Mouse (Mus musculus) MEL (cell line): ENCODE measurements around the gene Serpind1. TPM values are rescaled to one million over a fixed set of nuclear protein-coding genes. Genes with fewer than 3 reads are reported as not detected.

Experiments
- DNase-seq: peaks from one replicate; pipeline ENCODE4 v3.0.0; 2011; ENCODE audit warnings: low read depth, low spot score
- H3K27ac ChIP-seq: 2 replicates; pipeline ENCODE4 v1.5.1; 2012; ENCODE audit warnings: low read depth, mild to moderate bottlenecking, control low read depth, low read length, moderate library complexity; ENCODE audit not compliant: control insufficient read depth
- H3K27me3 ChIP-seq, 2 experiments: fragments of 150-350 bp in 1 of 2; sonication (generic) in 1 of 2; 2 replicates each; pipeline ENCODE4 v1.6.1; 2012; ENCODE audit warnings: low read length in 2 of 2, mild to moderate bottlenecking in 2 of 2, improper control_type of control experiment in 1 of 2, moderate library complexity in 1 of 2; ENCODE audit not compliant: insufficient read depth in 2 of 2, control insufficient read depth in 1 of 2
- H3K36me3 ChIP-seq, 2 experiments: 2 replicates each; pipeline ENCODE4 v1.6.1; 2012 to 2014; ENCODE audit warnings: low read length in 2 of 2, improper control_type of control experiment in 1 of 2, inconsistent platforms in 1 of 2, mild to moderate bottlenecking in 1 of 2; ENCODE audit not compliant: insufficient read depth in 2 of 2, control insufficient read depth in 1 of 2
- H3K4me1 ChIP-seq, 2 experiments: fragments of 150-350 bp in 1 of 2; sonication (generic) in 1 of 2; 2 replicates each; pipeline ENCODE4 v1.6.1; 2012; ENCODE audit warnings: low read length in 2 of 2, improper control_type of control experiment in 1 of 2, mild to moderate bottlenecking in 1 of 2; ENCODE audit not compliant: insufficient read depth in 2 of 2, control insufficient read depth in 1 of 2
- H3K4me3 ChIP-seq, 2 experiments: fragments of 150-350 bp in 1 of 2; sonication (generic) in 1 of 2; 2 replicates each; pipeline ENCODE4 v1.5.1; 2012; ENCODE audit warnings: low read depth in 2 of 2, low read length in 2 of 2, mild to moderate bottlenecking in 2 of 2, moderate library complexity in 2 of 2, control low read depth in 1 of 2, improper control_type of control experiment in 1 of 2; ENCODE audit not compliant: control insufficient read depth in 1 of 2, insufficient read depth in 1 of 2
- H3K79me2 ChIP-seq: 2 replicates; pipeline ENCODE4 v1.6.1; 2012; ENCODE audit warnings: mild to moderate bottlenecking, low read length, moderate library complexity; ENCODE audit not compliant: control insufficient read depth, poor library complexity, insufficient read depth
- H3K9ac ChIP-seq: 2 replicates; pipeline ENCODE4 v1.6.1; 2012; ENCODE audit warnings: low read depth, mild to moderate bottlenecking, control low read depth, low read length, moderate library complexity; ENCODE audit not compliant: control insufficient read depth, poor library complexity, severe bottlenecking
- H3K9me3 ChIP-seq: fragments of 150-350 bp; sonication (generic); replicated peaks from 2 replicates; pipeline ENCODE4 v1.6.1; 2012; ENCODE audit warnings: mild to moderate bottlenecking, low read length, improper control_type of control experiment, moderate library complexity; ENCODE audit not compliant: insufficient read depth
- BHLHE40 ChIP-seq: IDR thresholded peaks from 2 replicates; pipeline ENCODE4 v1.6.1; 2012; ENCODE audit warnings: low read depth, mild to moderate bottlenecking, inconsistent platforms, low read length, improper control_type of control experiment, borderline replicate concordance
- CHD2 ChIP-seq: IDR thresholded peaks from 2 replicates; pipeline ENCODE4 v1.6.1; 2011; ENCODE audit warnings: low read length, improper control_type of control experiment
- ELF1 ChIP-seq: IDR thresholded peaks from 2 replicates; pipeline ENCODE4 v1.6.1; 2014; ENCODE audit warnings: low read depth, mild to moderate bottlenecking, inconsistent platforms, low read length, improper control_type of control experiment, moderate library complexity
- EP300 ChIP-seq, 2 experiments: IDR thresholded peaks; 2 replicates each; pipeline ENCODE4 v1.6.1; 2011; ENCODE audit warnings: improper control_type of control experiment in 2 of 2, low read length in 2 of 2, low read depth in 1 of 2, mild to moderate bottlenecking in 1 of 2
- JUND ChIP-seq: IDR thresholded peaks from 2 replicates; pipeline ENCODE4 v1.6.1; 2011; ENCODE audit warnings: low read depth, mild to moderate bottlenecking, improper control_type of control experiment, low read length
- KAT2A ChIP-seq: conservative IDR thresholded peaks from 2 replicates; pipeline ENCODE4 v1.6.1; 2012; ENCODE audit warnings: low read depth, low read length, improper control_type of control experiment, inconsistent platforms
- MAZ ChIP-seq: IDR thresholded peaks from 2 replicates; pipeline ENCODE4 v1.6.1; 2012; ENCODE audit warnings: low read depth, mild to moderate bottlenecking, inconsistent platforms, low read length, improper control_type of control experiment
- MXI1 ChIP-seq: IDR thresholded peaks from 2 replicates; pipeline ENCODE4 v1.6.1; 2011; ENCODE audit warnings: mild to moderate bottlenecking, low read depth, low read length, improper control_type of control experiment
- MYC ChIP-seq: IDR thresholded peaks from 2 replicates; pipeline ENCODE4 v1.6.1; 2011; ENCODE audit warnings: low read depth, mild to moderate bottlenecking, low read length, improper control_type of control experiment, moderate library complexity
- NELFE ChIP-seq: IDR thresholded peaks from 2 replicates; pipeline ENCODE4 v1.6.1; 2011; ENCODE audit warnings: low read depth, low read length, improper control_type of control experiment
- NRF1 ChIP-seq: IDR thresholded peaks from 2 replicates; pipeline ENCODE4 v1.6.1; 2014; ENCODE audit warnings: low read depth, mild to moderate bottlenecking, inconsistent platforms, low read length, improper control_type of control experiment, moderate library complexity; ENCODE audit not compliant: poor library complexity, insufficient read depth, severe bottlenecking
- POLR2A ChIP-seq, 2 experiments: IDR thresholded peaks; 2 replicates each; pipeline ENCODE4 v1.6.1; 2011 to 2012; ENCODE audit warnings: low read length in 2 of 2, mild to moderate bottlenecking in 2 of 2, control low read depth in 1 of 2, improper control_type of control experiment in 1 of 2, low read depth in 1 of 2, moderate library complexity in 1 of 2; ENCODE audit not compliant: control insufficient read depth in 1 of 2, insufficient read depth in 1 of 2, poor library complexity in 1 of 2
- POLR2AphosphoS2 ChIP-seq: IDR thresholded peaks from 2 replicates; pipeline ENCODE4 v1.6.1; 2011; ENCODE audit warnings: low read length, improper control_type of control experiment
- SMC3 ChIP-seq: IDR thresholded peaks from 2 replicates; pipeline ENCODE4 v1.6.1; 2011; ENCODE audit warnings: low read depth, low read length, improper control_type of control experiment
- TBP ChIP-seq: IDR thresholded peaks from 2 replicates; pipeline ENCODE4 v1.8.0; 2011; ENCODE audit warnings: low read depth, low read length, improper control_type of control experiment
- TCF12 ChIP-seq: IDR thresholded peaks from 2 replicates; pipeline ENCODE4 v1.6.1; 2014; ENCODE audit warnings: low read depth, mild to moderate bottlenecking, inconsistent platforms, low read length, improper control_type of control experiment, moderate library complexity
- UBTF ChIP-seq: IDR thresholded peaks from 2 replicates; pipeline ENCODE4 v1.6.1; 2012; ENCODE audit warnings: low read depth, mild to moderate bottlenecking, inconsistent platforms, low read length, improper control_type of control experiment, moderate library complexity, borderline replicate concordance; ENCODE audit not compliant: insufficient read depth
- USF1 ChIP-seq: IDR thresholded peaks from 2 replicates; pipeline ENCODE4 v1.6.1; 2014; ENCODE audit warnings: low read depth, mild to moderate bottlenecking, inconsistent platforms, low read length, improper control_type of control experiment, moderate library complexity
- USF2 ChIP-seq, 2 experiments: IDR thresholded peaks; 2 replicates each; pipeline ENCODE4 v1.6.1; 2011 to 2012; ENCODE audit warnings: improper control_type of control experiment in 2 of 2, low read length in 2 of 2, borderline replicate concordance in 1 of 2, inconsistent platforms in 1 of 2, low read depth in 1 of 2, mild to moderate bottlenecking in 1 of 2; ENCODE audit not compliant: insufficient read depth in 1 of 2
- ZNF384 ChIP-seq: IDR thresholded peaks from 2 replicates; pipeline ENCODE4 v1.6.1; 2012; ENCODE audit warnings: low read depth, mild to moderate bottlenecking, inconsistent platforms, low read length, improper control_type of control experiment
- polyA plus RNA-seq, 2 experiments: library from polyadenylated mRNA; stranded (reverse) in 1 of 2; unstranded in 1 of 2; fragments of >175 nt in 1 of 2; fragments of >200 nt in 1 of 2; gene quantifications; 2 replicates each; pipeline versions ENCODE4 v1.2.1 to v1.2.4; 2012; ENCODE audit warnings: low replicate concordance in 2 of 2, low read depth in 1 of 2; ENCODE audit not compliant: insufficient read length in 2 of 2, insufficient read depth in 1 of 2, missing spikeins in 1 of 2
- total RNA-seq: library from RNA; depleted of rRNA; stranded (reverse); fragments of 300-350 nt; gene quantifications from 2 replicates; pipeline ENCODE4 v1.2.3, GENCODE M21; 2012

The Serpind1 gene
- total and polyA plus RNA-seq, 3 experiments, result not detected

DNA sequence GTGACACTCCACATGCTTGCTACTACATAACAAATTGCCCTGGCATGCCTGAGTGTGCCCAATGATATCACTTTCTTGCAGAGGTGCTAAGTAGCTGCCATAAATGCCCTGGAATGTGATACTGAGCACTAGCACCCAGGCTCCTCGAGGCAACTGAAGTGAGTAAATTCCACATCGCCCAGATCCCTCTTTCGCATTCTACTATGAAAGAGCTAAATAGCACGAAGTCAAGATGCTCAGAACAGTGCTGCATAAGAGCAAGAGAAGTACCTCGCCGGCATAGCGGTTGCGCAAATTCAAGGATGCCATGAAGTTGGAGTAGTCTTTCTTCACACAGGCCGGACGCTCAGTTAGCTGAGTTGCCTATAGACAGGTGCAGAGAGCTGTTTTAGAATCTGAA, 22.1 kb upstream of the Serpind1 start:
- Histone ChIP-seq H3K4me1 (no peaks in the 10 kb centered on the region), H3K79me2 (no peaks in the 10 kb centered on the region), H3K27me3 (no peaks in the 10 kb centered on the region), H3K4me3 (no peak overlapping the region), H3K9ac (no peak overlapping the region), H3K36me3 (no peaks in the 10 kb centered on the region; a peak in 1 of 4 replicates), H3K27ac (no peak overlapping the region), H3K9me3 (no peaks in the 10 kb centered on the region)
- TF ChIP-seq POLR2A (IDR thresholded peaks at IDR 0.05; ENCODE audit: control insufficient read depth in 1 of 2, insufficient read depth in 1 of 2, low read depth in 1 of 2, low read length in 2 of 2, poor library complexity in 1 of 2) (no peak), SMC3 (no peak), BHLHE40 (no peak), CHD2 (no peak)
- no peak for DNase-seq

DNA sequence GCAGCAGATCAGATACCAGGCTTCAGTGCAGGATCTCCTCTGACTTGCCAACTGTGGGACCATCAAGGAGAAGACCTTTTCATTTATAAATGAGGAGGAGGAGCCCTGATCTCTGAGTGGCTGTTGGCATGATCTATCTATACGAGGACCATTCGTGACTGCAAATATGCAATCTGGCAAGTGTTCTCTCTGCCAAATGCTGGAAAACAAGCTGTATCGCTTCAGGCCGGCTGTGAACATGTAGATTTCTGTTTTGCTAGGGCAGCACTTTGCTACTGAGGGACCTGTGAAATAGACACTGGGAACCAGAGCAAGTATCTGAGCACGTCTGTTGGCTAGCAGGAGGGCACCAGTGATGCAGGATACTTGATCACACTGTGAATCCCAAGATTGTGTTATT, 18.6 kb upstream of the Serpind1 start:
- Histone ChIP-seq H3K36me3 (no peaks in the 10 kb centered on the region; a peak in 1 of 4 replicates), H3K27me3 (no peaks in the 10 kb centered on the region), H3K4me1 (no peaks in the 10 kb centered on the region), H3K79me2 (no peaks in the 10 kb centered on the region), H3K9me3 (no peaks in the 10 kb centered on the region), H3K9ac (no peak overlapping the region), H3K27ac (no peak overlapping the region), H3K4me3 (no peak overlapping the region)
- TF ChIP-seq KAT2A (no peak), TCF12 (no peak), TBP (no peak), ZNF384 (no peak), USF2 (IDR thresholded peaks at IDR 0.05; ENCODE audit: borderline replicate concordance in 1 of 2, insufficient read depth in 1 of 2, low read depth in 1 of 2, low read length in 2 of 2) (no peak), UBTF (no peak), MXI1 (no peak), POLR2AphosphoS2 (no peak), JUND (no peak), NELFE (no peak), MAZ (no peak), EP300 (IDR thresholded peaks at IDR 0.05; ENCODE audit: low read depth in 1 of 2, low read length in 2 of 2) (no peak), MYC (no peak), ELF1 (no peak), NRF1 (no peak), USF1 (no peak)
- DNase-seq, result no peak
